Mouse (Mus musculus) midbrain, embryonic 12.5 days (tissue): ENCODE measurements around the gene Tead1. TPM values are rescaled to one million over a fixed set of nuclear protein-coding genes. Genes with fewer than 3 reads are reported as not detected.

Experiments used
- ATAC-seq: fragments of 200-750 bp; cut with Nextera tagmentation; 2 replicates; pipeline ENCODE4 v1.8.0; 2017; ENCODE audit warnings: low read depth, moderate TSS enrichment, moderate library complexity; ENCODE audit not compliant: low FRiP score
- H3K27ac ChIP-seq: fragments of 300-500 bp; sonication (generic); replicated peaks from 2 replicates; pipeline ENCODE4 v1.5.1; 2016; ENCODE audit warnings: mild to moderate bottlenecking
- H3K27me3 ChIP-seq: fragments of 300-500 bp; sonication (generic); 2 replicates; pipeline ENCODE4 v1.6.1; 2016; ENCODE audit warnings: mild to moderate bottlenecking
- H3K36me3 ChIP-seq: fragments of 300-500 bp; sonication (generic); 2 replicates; pipeline ENCODE4 v1.6.1; 2016
- H3K4me1 ChIP-seq: fragments of 300-500 bp; sonication (generic); 2 replicates; pipeline ENCODE4 v1.6.1; 2016
- H3K4me2 ChIP-seq: fragments of 300-500 bp; sonication (generic); replicated peaks from 2 replicates; pipeline ENCODE4 v1.6.1; 2016; ENCODE audit warnings: mild to moderate bottlenecking, moderate library complexity
- H3K4me3 ChIP-seq: fragments of 300-500 bp; sonication (generic); 2 replicates; pipeline ENCODE4 v1.5.1; 2016; ENCODE audit warnings: mild to moderate bottlenecking
- H3K9ac ChIP-seq: fragments of 300-500 bp; sonication (generic); replicated peaks from 2 replicates; pipeline ENCODE4 v1.6.1; 2016; ENCODE audit warnings: mild to moderate bottlenecking, moderate library complexity
- H3K9me3 ChIP-seq: fragments of 300-500 bp; sonication (generic); 2 replicates; pipeline ENCODE4 v1.6.1; 2016; ENCODE audit warnings: mild to moderate bottlenecking
- WGBS: fragments of 180-500 bp; shearing (Covaris S2); methylation state at CpG from one replicate; pipeline ENCODE4 v1.1.7; 2016; 5-methylcytosine and 5-hydroxymethylcytosine counted together
- polyA plus RNA-seq: library from polyadenylated mRNA; unstranded; fragments of >200 nt; fragmentation: Nextera tagmentation; extraction: Ambion mirVana; gene quantifications from 2 replicates; pipeline ENCODE4 v1.2.1, GENCODE M21; 2016

Gene Tead1
- polyA plus RNA-seq, 1 experiment from 2014 or later = 20.5 TPM

- Histone ChIP-seq H3K4me2 (no peak overlapping the region), H3K4me3 (no peak overlapping the region), H3K9me3 (no peaks in the 10 kb centered on the region), H3K36me3 (no peaks in the 10 kb centered on the region), H3K4me1 (peaks cover 38% of the 10 kb centered on the region), H3K27ac (no peak overlapping the region), H3K27me3 (no peaks in the 10 kb centered on the region), H3K9ac (no peak overlapping the region)
- no peak for ATAC-seq
- 81% methylated on average over 5 of the region's 5 CpGs for WGBS
These were observed 34.4 kb downstream of the Tead1 start for GRCm38 (mm10) chr7:112713509-112713908.

- Histone ChIP-seq H3K4me2 (no peak overlapping the region), H3K4me1 (peaks cover 48% of the 10 kb centered on the region), H3K27ac (no peak overlapping the region), H3K9ac (no peak overlapping the region), H3K4me3 (no peak overlapping the region), H3K27me3 (no peaks in the 10 kb centered on the region), H3K36me3 (no peaks in the 10 kb centered on the region), H3K9me3 (no peaks in the 10 kb centered on the region)
- WGBS = 77% methylated on average over 6 of the region's 6 CpGs
- no peak for ATAC-seq
These were observed 35.7 kb downstream of the Tead1 start for GRCm38 (mm10) chr7:112714783-112715182.

- H3K4me1 ChIP-seq = peaks cover 60% of the 10 kb centered on the region
- H3K4me2 ChIP-seq = no peak overlapping the region
- H3K9ac ChIP-seq = no peak overlapping the region
- ATAC-seq = no peak
- no peak overlapping the region for H3K4me3 ChIP-seq
- H3K27me3 ChIP-seq = no peaks in the 10 kb centered on the region
- no peaks in the 10 kb centered on the region for H3K9me3 ChIP-seq
- H3K36me3 ChIP-seq = no peaks in the 10 kb centered on the region
- no peak overlapping the region for H3K27ac ChIP-seq
- 91% methylated on average over 6 of the region's 6 CpGs for WGBS
These were observed 37.6 kb downstream of the Tead1 start for GRCm38 (mm10) chr7:112716701-112717100.

- Histone ChIP-seq H3K27me3 (no peaks in the 10 kb centered on the region), H3K4me3 (no peak overlapping the region), H3K4me1 (peaks cover 60% of the 10 kb centered on the region), H3K9ac (no peak overlapping the region), H3K36me3 (no peaks in the 10 kb centered on the region), H3K9me3 (no peaks in the 10 kb centered on the region), H3K4me2 (no peak overlapping the region), H3K27ac (no peak overlapping the region)
- ATAC-seq = no peak
- 40% methylated on average over 2 of the region's 2 CpGs for WGBS
These were observed 38.6 kb downstream of the Tead1 start for GRCm38 (mm10) chr7:112717676-112718075.

GRCm38 (mm10) chr7:112719394-112720142 is 40.5 kb downstream of the Tead1 start:
- Histone ChIP-seq H3K27me3 (no peaks in the 10 kb centered on the region), H3K4me2 (no peak overlapping the region), H3K4me1 (peaks cover 51% of the 10 kb centered on the region), H3K9me3 (no peaks in the 10 kb centered on the region), H3K27ac (no peak overlapping the region), H3K36me3 (no peaks in the 10 kb centered on the region), H3K4me3 (no peak overlapping the region), H3K9ac (no peak overlapping the region)
- WGBS = 32% methylated on average over 11 of the region's 11 CpGs
- ATAC-seq = no peak

GRCm38 (mm10) chr7:112720143-112720988 is 41.2 kb downstream of the Tead1 start:
- WGBS = 15% methylated on average over 23 of the region's 23 CpGs
- Histone ChIP-seq H3K9me3 (no peaks in the 10 kb centered on the region), H3K36me3 (no peaks in the 10 kb centered on the region), H3K4me3 (peak overlapping the region; percentile 10; the same call in 1 of the 2 replicates), H3K27ac (peak overlapping the region; percentile 63; the same call in 1 of the 2 replicates), H3K27me3 (no peaks in the 10 kb centered on the region), H3K9ac (peak overlapping the region; percentile 39; the same call in 1 of the 2 replicates), H3K4me2 (peak overlapping the region; percentile 32), H3K4me1 (peaks cover 51% of the 10 kb centered on the region)
- ATAC-seq = peak; percentile 65; the same call in 1 of the 2 replicates

- Histone ChIP-seq H3K9me3 (no peaks in the 10 kb centered on the region), H3K9ac (no peak overlapping the region), H3K27me3 (no peaks in the 10 kb centered on the region), H3K27ac (peak overlapping the region; percentile 63; the same call in 1 of the 2 replicates), H3K4me3 (no peak overlapping the region), H3K4me1 (peaks cover 51% of the 10 kb centered on the region), H3K36me3 (no peaks in the 10 kb centered on the region), H3K4me2 (peak overlapping the region; percentile 32)
- peak; percentile 16; the same call in 1 of the 2 replicates for ATAC-seq
- 41% methylated on average over 4 of the region's 4 CpGs for WGBS
These were observed 41.8 kb downstream of the Tead1 start for GRCm38 (mm10) chr7:112720989-112721337.

- Histone ChIP-seq H3K9ac (no peak overlapping the region), H3K4me3 (no peak overlapping the region), H3K4me1 (peaks cover 42% of the 10 kb centered on the region), H3K27me3 (no peaks in the 10 kb centered on the region), H3K36me3 (no peaks in the 10 kb centered on the region), H3K27ac (no peak overlapping the region), H3K9me3 (no peaks in the 10 kb centered on the region), H3K4me2 (no peak overlapping the region)
- WGBS = 88% methylated on average over 4 of the region's 4 CpGs
- ATAC-seq = no peak
These were observed 42.7 kb downstream of the Tead1 start for GRCm38 (mm10) chr7:112721859-112722258.

- Histone ChIP-seq H3K27ac (no peak overlapping the region), H3K4me1 (peaks cover 27% of the 10 kb centered on the region), H3K36me3 (no peaks in the 10 kb centered on the region), H3K4me3 (no peak overlapping the region), H3K4me2 (no peak overlapping the region), H3K27me3 (no peaks in the 10 kb centered on the region), H3K9ac (no peak overlapping the region), H3K9me3 (no peaks in the 10 kb centered on the region)
- ATAC-seq = no peak
- WGBS = 78% methylated on average over 2 of the region's 2 CpGs
These were observed 49.3 kb downstream of the Tead1 start for GRCm38 (mm10) chr7:112728399-112728798.

GRCm38 (mm10) chr7:112730209-112730608 is 51.1 kb downstream of the Tead1 start:
- WGBS = 75% methylated on average over 5 of the region's 5 CpGs
- no peaks in the 10 kb centered on the region for H3K27me3 ChIP-seq
- H3K27ac ChIP-seq = no peak overlapping the region
- peaks cover 31% of the 10 kb centered on the region for H3K4me1 ChIP-seq
- no peak overlapping the region for H3K4me3 ChIP-seq
- H3K9ac ChIP-seq = no peak overlapping the region
- no peak overlapping the region for H3K4me2 ChIP-seq
- no peak for ATAC-seq
- H3K36me3 ChIP-seq = no peaks in the 10 kb centered on the region
- H3K9me3 ChIP-seq = no peaks in the 10 kb centered on the region

- WGBS = 86% methylated on average over 8 of the region's 8 CpGs
- ATAC-seq = no peak
- H3K36me3 ChIP-seq = no peaks in the 10 kb centered on the region
These were observed 52.5 kb downstream of the Tead1 start for GRCm38 (mm10) chr7:112731584-112731983.

GRCm38 (mm10) chr7:112739174-112739573 is 60.1 kb downstream of the Tead1 start:
- Histone ChIP-seq H3K4me1 (peaks cover 42% of the 10 kb centered on the region), H3K9me3 (no peaks in the 10 kb centered on the region), H3K36me3 (no peaks in the 10 kb centered on the region), H3K9ac (no peak overlapping the region), H3K4me3 (no peak overlapping the region), H3K27ac (no peak overlapping the region), H3K27me3 (no peaks in the 10 kb centered on the region), H3K4me2 (no peak overlapping the region)
- WGBS = 80% methylated on average over 6 of the region's 6 CpGs
- ATAC-seq = no peak

More at GRCm38 (mm10) chr7:112731584-112731983, 52.5 kb downstream of the Tead1 start:
- H3K4me2 ChIP-seq = no peak overlapping the region
- no peak overlapping the region for H3K4me3 ChIP-seq
- H3K4me1 ChIP-seq = peaks cover 31% of the 10 kb centered on the region
- no peaks in the 10 kb centered on the region for H3K9me3 ChIP-seq
- H3K27me3 ChIP-seq = no peaks in the 10 kb centered on the region
- H3K9ac ChIP-seq = no peak overlapping the region
- H3K27ac ChIP-seq = no peak overlapping the region
